Mouse (Mus musculus) lung, adult 2 months (tissue): ENCODE data around the gene Wfdc5.

Experiments
- CTCF ChIP-seq: fragments of 200-500 bp; IDR thresholded peaks from 2 replicates; pipeline ENCODE4 v1.5.1; 2011; ENCODE audit warnings: mild to moderate bottlenecking, low read length, control low read depth; ENCODE audit not compliant: insufficient read depth
- POLR2A ChIP-seq: fragments of 200-500 bp; IDR thresholded peaks from 2 replicates; pipeline ENCODE4 v1.6.1; 2011; ENCODE audit warnings: low read depth, mild to moderate bottlenecking, control low read depth, low read length, borderline replicate concordance; ENCODE audit errors: extremely low read depth

DNA sequence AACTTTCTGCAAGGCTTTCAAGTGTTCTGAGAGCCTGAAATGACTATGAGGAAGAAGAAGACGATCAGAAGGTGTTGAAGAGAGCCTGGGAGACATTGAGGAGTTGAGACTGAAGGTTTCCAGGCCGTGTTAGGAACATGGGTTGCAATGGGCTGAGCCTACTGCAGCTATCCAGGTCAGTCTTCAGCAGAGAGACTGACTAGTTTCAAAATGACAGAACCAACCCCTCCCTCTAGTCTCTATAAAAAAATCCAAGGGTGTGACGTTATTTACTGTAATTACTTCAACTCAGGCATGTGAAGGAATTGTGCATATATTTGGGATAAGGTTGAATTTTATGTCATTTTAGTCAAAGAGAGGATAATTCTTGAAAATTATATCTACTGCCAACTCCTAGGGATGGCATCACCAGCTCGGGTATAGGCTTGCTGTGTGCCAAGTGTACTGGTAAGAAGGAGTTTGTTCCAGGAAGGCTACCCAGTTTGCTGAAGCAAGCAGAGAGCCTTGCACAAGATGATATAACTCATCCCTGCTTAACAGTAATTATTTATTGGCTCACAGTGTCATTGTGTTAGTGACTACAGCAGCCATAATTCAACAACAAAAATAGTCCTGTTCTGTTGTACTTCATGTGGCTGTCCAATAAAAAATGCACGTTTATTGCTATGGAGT is 12.6 kb upstream of the Wfdc5 start:
- TF ChIP-seq POLR2A = no peak
- no peak for TF ChIP-seq CTCF
